Mouse (Mus musculus) duodenum, adult 2 months (tissue): ENCODE results near the gene Grpel1. TPM values are rescaled to one million over a fixed set of nuclear protein-coding genes. Genes with fewer than 3 reads are reported as not detected.

ENCODE experiments used
- polyA plus RNA-seq: library from polyadenylated mRNA; depleted of rRNA; stranded (reverse); fragments of >200 nt; gene quantifications from 2 replicates; pipeline ENCODE4 v1.2.3, GENCODE M21; 2012; ENCODE audit warnings: low replicate concordance; rRNA removed

Grpel1 gene
- polyA plus RNA-seq: 5.0 and 12.0 TPM in 2 replicates

DNA sequence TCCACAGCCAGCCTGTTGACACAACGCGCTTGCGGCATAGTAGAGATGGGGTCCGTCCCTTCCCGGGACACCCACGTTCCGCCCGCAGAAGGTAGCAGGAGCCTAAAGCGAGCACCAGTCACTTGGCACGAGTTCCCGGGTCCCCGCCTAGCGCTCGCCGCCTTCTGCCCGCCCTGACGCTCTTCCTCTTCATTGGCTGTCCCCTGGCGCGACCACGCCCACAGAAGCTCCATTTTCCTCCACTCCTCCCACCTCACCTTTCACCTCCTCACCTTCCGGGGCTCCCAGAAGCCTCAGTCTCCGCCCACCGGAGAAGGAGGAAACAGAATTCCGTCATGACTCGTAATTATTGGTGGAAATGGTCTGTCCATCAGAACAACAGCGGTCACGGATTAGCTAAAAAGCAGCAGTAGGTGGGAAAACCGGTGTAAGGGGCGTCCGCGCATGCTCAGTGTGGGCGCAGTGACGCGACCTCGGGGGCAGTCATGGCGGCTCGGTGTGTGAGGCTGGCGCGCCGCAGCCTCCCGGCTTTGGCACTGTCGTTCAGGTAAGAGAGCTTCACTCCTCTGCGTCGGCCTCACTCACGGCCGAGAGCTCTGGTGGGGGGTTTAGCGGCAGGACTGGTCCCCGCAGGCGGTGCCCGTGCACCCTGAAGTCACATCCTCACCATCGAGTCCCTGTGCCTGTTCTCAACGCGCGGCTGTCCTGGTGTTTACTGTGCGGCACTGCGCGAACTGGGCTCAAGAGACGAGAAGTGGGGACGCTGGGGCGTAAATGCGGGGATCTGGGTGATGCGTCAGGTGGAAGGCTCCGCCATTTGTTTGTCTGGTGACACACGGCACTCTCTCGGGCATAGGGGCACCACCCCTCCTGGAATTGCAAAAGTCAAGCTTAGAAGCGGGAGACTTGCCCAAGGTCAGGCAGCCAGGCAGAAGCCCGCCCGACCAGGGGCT is at the start of gene Grpel1:
Gene Grpel1, plus strand, starts transcription at position 290 of the 953 bp plus-strand sequence.

DNA sequence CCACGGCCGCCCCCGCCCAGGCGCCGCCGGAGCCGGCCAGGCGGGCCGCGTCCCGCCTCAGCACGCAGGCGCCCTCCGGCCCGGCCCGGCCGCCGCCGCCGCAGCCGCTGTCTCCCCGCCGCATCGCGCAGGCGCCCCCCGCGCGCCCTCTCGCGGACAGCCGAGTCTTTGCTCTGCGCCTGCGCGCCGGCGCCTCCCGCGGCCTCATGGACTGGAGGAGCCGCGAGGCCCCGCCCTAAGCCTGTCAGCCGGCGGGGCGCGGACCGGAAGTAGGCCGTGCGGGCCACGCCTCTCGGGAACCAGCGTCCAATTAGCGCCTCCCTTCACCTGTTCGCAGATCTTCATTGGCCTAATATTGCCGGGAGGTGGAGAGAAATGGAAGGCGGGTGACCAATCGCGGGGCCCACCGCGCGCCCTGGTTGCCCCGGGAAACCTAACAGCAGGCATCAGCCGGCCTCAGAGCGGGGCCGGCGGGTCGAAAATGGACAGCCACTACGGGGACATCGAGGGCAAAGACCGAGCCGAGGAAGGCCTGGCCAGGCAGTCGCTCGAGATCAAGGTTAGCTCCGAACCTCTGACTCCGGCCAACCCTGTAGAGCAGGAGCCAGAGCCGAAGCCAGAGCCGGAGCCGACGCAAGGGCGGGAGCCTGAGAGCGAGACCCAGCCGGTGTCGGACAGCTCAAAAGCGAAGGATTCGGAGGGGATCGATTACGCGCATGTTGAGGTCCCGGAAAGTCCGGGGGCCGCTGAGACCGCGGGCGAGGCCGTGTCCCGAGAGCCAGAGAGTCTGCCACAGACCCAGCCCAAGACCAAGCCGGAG is 19.6 kb downstream of the Grpel1 start, which contains the start of the genes Tada2b and Ccdc96:
Gene Tada2b, minus strand, starts transcription at position 115 of the 820 bp plus-strand sequence.
Gene Ccdc96, plus strand, starts transcription at position 418 of the 820 bp plus-strand sequence.

Other genes with a start within 250 kb of the Grpel1 start
- 3.7 and 6.2 TPM in 2 replicates for gene Sorcs2, start 66.9 kb upstream of the Grpel1 start, polyA plus RNA-seq
- gene Tada2b, start 19.3 kb downstream of the Grpel1 start, polyA plus RNA-seq: 6.2 and 8.3 TPM in 2 replicates
- gene Ccdc96, start 19.6 kb downstream of the Grpel1 start, polyA plus RNA-seq: 0.05 TPM in 1 of 2 replicates, not detected in the other
- gene Tbc1d14, start 128.3 kb downstream of the Grpel1 start, polyA plus RNA-seq: 17.5 and 18.0 TPM in 2 replicates
- gene D5Ertd579e, start 231.0 kb downstream of the Grpel1 start, polyA plus RNA-seq: 17.5 and 28.8 TPM in 2 replicates